Mouse (Mus musculus) lung, adult 2 months (tissue): ENCODE measurements at regions not wholly inside any gene's neighbourhood (a gene's known extent, or its start where the extent isn't known, plus 50 kb on each side); places are given as distances from the start of the nearest gene placed in this dataset.

Experiments
- DNase-seq: peaks from one replicate; pipeline ENCODE4 v3.0.0; 2022
- H3K4me1 ChIP-seq: fragments of 200-500 bp; 2 replicates; pipeline ENCODE4 v1.6.1; 2011; ENCODE audit warnings: low read length; ENCODE audit not compliant: control insufficient read depth, insufficient read depth
- H3K4me3 ChIP-seq: fragments of 200-500 bp; replicated peaks from 2 replicates; pipeline ENCODE3; 2011; ENCODE audit warnings: low read depth, mild to moderate bottlenecking, control low read depth, low read length; ENCODE audit errors: extremely low read depth
- CTCF ChIP-seq: fragments of 200-500 bp; IDR thresholded peaks from 2 replicates; pipeline ENCODE4 v1.5.1; 2011; ENCODE audit warnings: mild to moderate bottlenecking, low read length, control low read depth; ENCODE audit not compliant: insufficient read depth
- POLR2A ChIP-seq: fragments of 200-500 bp; IDR thresholded peaks from 2 replicates; pipeline ENCODE4 v1.6.1; 2011; ENCODE audit warnings: low read depth, mild to moderate bottlenecking, control low read depth, low read length, borderline replicate concordance; ENCODE audit errors: extremely low read depth
- WGBS: fragments of 180-500 bp; shearing (Covaris S2); methylation state at CpG from one replicate; pipeline ENCODE4 v1.1.7; 2018; 5-methylcytosine and 5-hydroxymethylcytosine counted together

- TF ChIP-seq POLR2A, result no peak
- no peak for TF ChIP-seq CTCF
- WGBS, result 67% methylated on average over 9 of the region's 9 CpGs
- H3K4me3 ChIP-seq, result no peak overlapping the region
- H3K4me1 ChIP-seq, result no peaks in the 10 kb centered on the region
- DNase-seq, result no peak
These were observed 583.8 kb upstream of the Nrp1 start for GRCm38 (mm10) chr8:127774642-127775041.

GRCm38 (mm10) chr8:127775160-127775559, 583.2 kb upstream of the Nrp1 start:
- TF ChIP-seq CTCF, result no peak
- TF ChIP-seq POLR2A, result no peak
- DNase-seq, result no peak

GRCm38 (mm10) chr8:127775747-127776146, 582.7 kb upstream of the Nrp1 start:
- Histone ChIP-seq H3K4me1 (no peaks in the 10 kb centered on the region), H3K4me3 (no peak overlapping the region)
- no peak for DNase-seq
- 67% methylated on average over 7 of the region's 7 CpGs for WGBS
- no peak for TF ChIP-seq POLR2A
- TF ChIP-seq CTCF, result no peak

More at GRCm38 (mm10) chr8:127775160-127775559, 583.2 kb upstream of the Nrp1 start:
- Histone ChIP-seq H3K4me1 (no peaks in the 10 kb centered on the region), H3K4me3 (no peak overlapping the region)
- 32% methylated on average over 1 of the region's 1 CpGs for WGBS

GRCm38 (mm10) chr8:127778352-127779020, 579.9 kb upstream of the Nrp1 start:
- Histone ChIP-seq H3K4me3 (no peak overlapping the region), H3K4me1 (no peaks in the 10 kb centered on the region)
- TF ChIP-seq CTCF, result no peak
- no peak for TF ChIP-seq POLR2A
- no peak for DNase-seq
- WGBS, result 84% methylated on average over 4 of the region's 4 CpGs

- no peak for TF ChIP-seq CTCF
- TF ChIP-seq POLR2A, result no peak
- Histone ChIP-seq H3K4me3 (no peak overlapping the region), H3K4me1 (no peaks in the 10 kb centered on the region)
- no peak for DNase-seq
- WGBS, result 92% methylated on average over 7 of the region's 7 CpGs
These were observed 579.2 kb upstream of the Nrp1 start for GRCm38 (mm10) chr8:127779021-127779689.

- DNase-seq, result no peak
- Histone ChIP-seq H3K4me3 (no peak overlapping the region), H3K4me1 (peaks cover 2% of the 10 kb centered on the region; the same call in 1 of the 2 replicates)
- 91% methylated on average over 3 of the region's 3 CpGs for WGBS
- TF ChIP-seq POLR2A (no peak), CTCF (no peak)
These were observed 577.8 kb upstream of the Nrp1 start for GRCm38 (mm10) chr8:127780596-127780995.

- TF ChIP-seq CTCF (no peak), POLR2A (no peak)
- no peak for DNase-seq
- peaks cover 2% of the 10 kb centered on the region; the same call in 1 of the 2 replicates for H3K4me1 ChIP-seq
- WGBS, result 24% methylated on average over 1 of the region's 1 CpGs
- no peak overlapping the region for H3K4me3 ChIP-seq
These were observed 577.4 kb upstream of the Nrp1 start for GRCm38 (mm10) chr8:127781011-127781410.

GRCm38 (mm10) chr8:127792611-127793010, 565.8 kb upstream of the Nrp1 start:
- TF ChIP-seq POLR2A (no peak), CTCF (no peak)
- 93% methylated on average over 5 of the region's 5 CpGs for WGBS
- DNase-seq, result no peak
- no peak overlapping the region for H3K4me3 ChIP-seq
- no peaks in the 10 kb centered on the region for H3K4me1 ChIP-seq

GRCm38 (mm10) chr8:127799849-127800471, 558.4 kb upstream of the Nrp1 start:
- TF ChIP-seq CTCF (no peak), POLR2A (no peak)
- H3K4me3 ChIP-seq, result no peak overlapping the region
- no peak for DNase-seq
- H3K4me1 ChIP-seq, result no peaks in the 10 kb centered on the region; the same call in 1 of the 2 replicates
- WGBS, result 83% methylated on average over 6 of the region's 6 CpGs

- no peaks in the 10 kb centered on the region; the same call in 1 of the 2 replicates for H3K4me1 ChIP-seq
- no peak for DNase-seq
- 57% methylated on average over 7 of the region's 7 CpGs for WGBS
- TF ChIP-seq POLR2A (no peak), CTCF (no peak)
- H3K4me3 ChIP-seq, result no peak overlapping the region
These were observed 556.3 kb upstream of the Nrp1 start for GRCm38 (mm10) chr8:127802136-127802535.
